Mouse (Mus musculus) 3T3-L1 (cell line): ENCODE data around the gene Hoxa10.

ENCODE experiments used
- DNase-seq: peaks from one replicate; pipeline ENCODE4 v3.0.0-alpha.2; 2015; ENCODE audit warnings: low read depth, low spot score

The Hoxa10 gene

DNA sequence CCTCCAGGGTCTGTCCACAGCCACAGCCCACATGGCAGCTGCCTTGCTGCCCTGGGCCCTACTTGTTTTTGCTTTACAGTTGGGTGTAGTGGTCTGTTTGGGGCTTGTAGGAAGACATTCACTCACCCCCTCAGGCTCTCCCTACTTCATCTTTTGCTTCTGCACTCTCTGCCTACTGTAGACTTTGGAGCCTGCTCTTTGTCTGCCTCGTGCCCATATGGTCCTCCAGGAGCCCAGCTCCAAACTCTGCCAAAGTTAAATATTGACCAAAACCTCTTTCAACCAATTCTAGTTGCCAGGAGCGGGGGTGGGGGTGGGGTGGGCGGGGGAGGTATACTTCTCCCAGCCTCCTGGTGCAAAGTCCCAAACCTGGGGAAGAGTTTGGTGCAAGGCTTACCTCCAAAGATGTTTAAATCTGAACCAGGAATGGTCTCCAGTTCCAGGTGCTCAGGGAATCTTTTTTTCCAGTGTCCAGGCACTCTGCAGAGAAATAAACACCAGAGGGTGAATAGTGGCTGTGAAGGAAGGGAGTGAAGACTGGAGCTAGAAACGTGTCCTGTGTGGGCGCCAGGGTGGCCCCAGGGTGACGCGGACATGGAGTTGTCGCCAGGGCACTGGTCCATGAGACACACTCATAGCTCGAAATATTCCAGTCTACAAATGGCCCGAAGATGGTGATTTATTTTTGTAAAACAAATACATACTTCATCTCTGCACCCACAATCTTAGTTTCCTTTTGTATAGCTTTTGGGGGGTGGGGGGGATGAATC, 57.2 kb downstream of the Hoxa10 start:
- DNase-seq: peak; percentile 49

DNA sequence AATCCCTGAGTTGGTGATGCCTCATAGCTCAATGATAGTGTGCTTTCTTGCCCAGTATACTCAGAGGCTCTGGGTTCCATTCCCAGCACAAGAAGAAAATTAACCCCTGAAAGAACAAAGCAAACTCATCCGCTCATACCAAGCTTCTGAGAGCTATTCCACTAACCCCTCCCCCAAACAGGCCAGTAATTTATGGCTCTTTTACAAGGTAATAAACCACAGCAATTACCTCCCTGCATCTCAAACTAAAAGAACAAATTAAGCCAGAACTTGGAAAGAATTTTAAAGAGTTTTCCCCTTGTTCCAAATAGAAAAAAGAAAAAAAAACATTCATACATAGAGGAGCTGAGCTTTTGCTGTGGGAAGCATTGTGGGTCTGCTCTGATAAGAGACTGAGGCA, 57.9 kb downstream of the Hoxa10 start:
- DNase-seq: no peak

DNA sequence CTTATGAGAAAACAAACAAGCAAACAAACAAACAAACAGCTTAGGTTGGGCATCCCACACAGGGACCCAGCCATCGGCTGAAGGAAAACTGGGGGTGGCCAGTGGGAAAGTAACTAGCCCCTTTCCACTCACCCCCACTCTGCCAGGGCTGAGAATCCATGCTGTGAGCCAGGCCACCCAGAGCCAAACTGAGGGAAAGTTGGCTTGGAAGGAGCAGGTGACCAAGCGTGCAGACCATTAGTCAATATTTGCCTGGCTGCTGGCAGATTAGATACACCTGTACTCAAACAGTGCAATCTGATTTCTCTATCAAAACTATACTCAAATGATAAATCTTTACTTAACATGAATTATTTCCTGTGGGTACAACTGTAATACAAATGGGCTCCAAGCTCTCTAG, 58.6 kb downstream of the Hoxa10 start:
- no peak for DNase-seq
